Mouse (Mus musculus) C2C12 (cell line): ENCODE measurements at regions not wholly inside any gene's neighbourhood (a gene's known extent, or its start where the extent isn't known, plus 50 kb on each side); places are given as distances from the start of the nearest gene placed in this dataset.

ENCODE experiments used
- H3K27me3 ChIP-seq: one replicate; pipeline ENCODE4 v1.6.1; 2011; ENCODE audit not compliant: control insufficient read depth, insufficient read depth, insufficient read length
- H3K36me3 ChIP-seq: one replicate; pipeline ENCODE4 v1.6.1; 2011; ENCODE audit not compliant: control insufficient read depth, insufficient read depth
- H3K4me3 ChIP-seq: one replicate; pipeline ENCODE4 v1.5.1; 2011; ENCODE audit warnings: mild to moderate bottlenecking, control low read depth; ENCODE audit not compliant: poor library complexity, insufficient read depth, severe bottlenecking
- H3K79me2 ChIP-seq: one replicate; pipeline ENCODE4 v1.6.1; 2011; ENCODE audit not compliant: control insufficient read depth, insufficient read depth
- H3K79me3 ChIP-seq: one replicate; pipeline ENCODE4 v1.6.1; 2011; ENCODE audit warnings: low read depth, control low read depth
- H3ac ChIP-seq: one replicate; pipeline ENCODE3; 2011; ENCODE audit warnings: low read depth; ENCODE audit not compliant: control insufficient read depth, insufficient read length
- CEBPB ChIP-seq: IDR thresholded peaks from one replicate; pipeline ENCODE4 v1.6.1; 2011; ENCODE audit warnings: low read depth, mild to moderate bottlenecking, control low read depth, moderate library complexity
- CTCF ChIP-seq: IDR thresholded peaks from one replicate; pipeline ENCODE4 v1.5.1; 2011; ENCODE audit not compliant: control insufficient read depth, insufficient read depth, insufficient read length
- FOSL1 ChIP-seq: IDR thresholded peaks from one replicate; pipeline ENCODE4 v1.8.0; 2011; ENCODE audit warnings: mild to moderate bottlenecking, low read length; ENCODE audit not compliant: poor library complexity, insufficient read depth, severe bottlenecking
- MAX ChIP-seq: IDR thresholded peaks from one replicate; pipeline ENCODE4 v1.6.1; 2011; ENCODE audit warnings: mild to moderate bottlenecking, control low read depth
- MYOD1 ChIP-seq: IDR thresholded peaks from one replicate; pipeline ENCODE4 v1.6.1; 2011; ENCODE audit warnings: low read depth; ENCODE audit not compliant: control insufficient read depth, insufficient read length
- MYOG ChIP-seq: IDR thresholded peaks from one replicate; pipeline ENCODE4 v1.6.1; 2011; ENCODE audit not compliant: control insufficient read depth, insufficient read length; ENCODE audit errors: extremely low read depth
- USF1 ChIP-seq: IDR thresholded peaks from one replicate; pipeline ENCODE4 v1.6.1; 2011; ENCODE audit warnings: low read depth, mild to moderate bottlenecking, control low read depth, moderate library complexity

GRCm38 (mm10) chr3:58364526-58364925 is 50.0 kb upstream of the Tsc22d2 start:
- no peaks in the 10 kb centered on the region for H3K79me3 ChIP-seq
- no peaks in the 10 kb centered on the region for H3K27me3 ChIP-seq
- no peak overlapping the region for H3ac ChIP-seq
- no peak overlapping the region for H3K4me3 ChIP-seq
- TF ChIP-seq FOSL1 (no peak), CEBPB (no peak), USF1 (no peak), MYOG (no peak), MYOD1 (no peak), CTCF (no peak), MAX (no peak)
- H3K79me2 ChIP-seq: no peaks in the 10 kb centered on the region
- H3K36me3 ChIP-seq: no peaks in the 10 kb centered on the region
